Mouse (Mus musculus) limb, embryonic 14.5 days (tissue): Measurements from ENCODE around the gene Gns. TPM values are rescaled to one million over a fixed set of nuclear protein-coding genes. Genes with fewer than 3 reads are reported as not detected.
A peak's percentile ranks its signal among the peaks of the same experiment; 100 is the strongest.

Experiments
- ATAC-seq: fragments of 200-750 bp; cut with Nextera tagmentation; 2 replicates; pipeline ENCODE4 v1.8.0; 2017; ENCODE audit warnings: low read depth, moderate number of reproducible peaks, moderate TSS enrichment; ENCODE audit not compliant: low FRiP score
- DNase-seq: peaks from one replicate; pipeline ENCODE4 v3.0.0-alpha.2; 2015; ENCODE audit warnings: low spot score
- H3K27ac ChIP-seq: fragments of 300-500 bp; sonication (generic); replicated peaks from 2 replicates; pipeline ENCODE4 v1.5.1; 2014; ENCODE audit warnings: low read depth, mild to moderate bottlenecking, low read length, moderate library complexity, mixed read lengths
- H3K27me3 ChIP-seq: fragments of 300-500 bp; sonication (generic); 2 replicates; pipeline ENCODE4 v1.6.1; 2014; ENCODE audit warnings: low read length, mixed read lengths; ENCODE audit not compliant: control insufficient read depth, insufficient read depth
- H3K36me3 ChIP-seq: fragments of 300-500 bp; sonication (generic); 2 replicates; pipeline ENCODE4 v1.6.1; 2014; ENCODE audit warnings: mild to moderate bottlenecking, low read length, moderate library complexity, mixed read lengths; ENCODE audit not compliant: control insufficient read depth, insufficient read depth
- H3K4me1 ChIP-seq: fragments of 300-500 bp; sonication (generic); 2 replicates; pipeline ENCODE4 v1.6.1; 2014; ENCODE audit warnings: antibody characterized with exemption, low read length, mixed read lengths; ENCODE audit not compliant: control insufficient read depth, insufficient read depth
- H3K4me2 ChIP-seq: fragments of 300-500 bp; sonication (generic); replicated peaks from 2 replicates; pipeline ENCODE4 v1.6.1; 2014; ENCODE audit warnings: low read depth, mild to moderate bottlenecking, low read length, moderate library complexity; ENCODE audit not compliant: severe bottlenecking
- H3K4me3 ChIP-seq: fragments of 300-500 bp; sonication (generic); replicated peaks from 2 replicates; pipeline ENCODE4 v1.5.1; 2014; ENCODE audit warnings: low read length
- H3K9ac ChIP-seq: fragments of 300-500 bp; sonication (generic); 2 replicates; pipeline ENCODE4 v1.6.1; 2014; ENCODE audit warnings: mild to moderate bottlenecking, low read depth, low read length, moderate library complexity; ENCODE audit not compliant: severe bottlenecking
- H3K9me3 ChIP-seq: fragments of 300-500 bp; sonication (generic); 2 replicates; pipeline ENCODE4 v1.6.1; 2016; ENCODE audit warnings: low read length; ENCODE audit not compliant: control insufficient read depth
- POLR2A ChIP-seq: fragments of 200-500 bp; IDR thresholded peaks from 2 replicates; pipeline ENCODE4 v1.8.0; 2012; ENCODE audit warnings: inconsistent platforms, mild to moderate bottlenecking, moderate library complexity, borderline replicate concordance; ENCODE audit not compliant: insufficient read depth, insufficient read length; ENCODE audit errors: extremely low read depth
- WGBS: fragments of 180-500 bp; shearing (Covaris S2); extraction: QIAGEN DNeasy Blood & Tissue Kit; methylation state at CpG from one replicate; pipeline ENCODE4 v1.1.7; 2014; 5-methylcytosine and 5-hydroxymethylcytosine counted together
- polyA plus RNA-seq, 2 experiments: library from polyadenylated mRNA; depleted of rRNA in 1 of 2; stranded (reverse) in 1 of 2; unstranded in 1 of 2; fragments of >200 nt; fragmentation: Nextera tagmentation in 1 of 2; extraction: Ambion mirVana in 1 of 2; gene quantifications; 2 replicates each; pipeline versions ENCODE4 v1.2.1 to v1.2.3; 2012 to 2014

Gene Gns
- polyA plus RNA-seq, 2 experiments: 41.6 to 62.0 TPM

- peaks cover 3% of the 10 kb centered on the region for H3K36me3 ChIP-seq
- H3K9ac ChIP-seq: no peak overlapping the region
- H3K4me3 ChIP-seq: no peak overlapping the region
- ATAC-seq: no peak
- no peaks in the 10 kb centered on the region for H3K27me3 ChIP-seq
- DNase-seq: no peak
- 75% methylated on average over 15 of the region's 15 CpGs for WGBS
- no peak overlapping the region for H3K4me2 ChIP-seq
- peaks cover 80% of the 10 kb centered on the region for H3K4me1 ChIP-seq
- no peaks in the 10 kb centered on the region for H3K9me3 ChIP-seq
- no peak for TF ChIP-seq POLR2A
- peak overlapping the region; percentile 21; the same call in 1 of the 2 replicates for H3K27ac ChIP-seq
Measured at GRCm38 (mm10) chr10:121428011-121428711, 63.3 kb downstream of the Gns start.

DNA sequence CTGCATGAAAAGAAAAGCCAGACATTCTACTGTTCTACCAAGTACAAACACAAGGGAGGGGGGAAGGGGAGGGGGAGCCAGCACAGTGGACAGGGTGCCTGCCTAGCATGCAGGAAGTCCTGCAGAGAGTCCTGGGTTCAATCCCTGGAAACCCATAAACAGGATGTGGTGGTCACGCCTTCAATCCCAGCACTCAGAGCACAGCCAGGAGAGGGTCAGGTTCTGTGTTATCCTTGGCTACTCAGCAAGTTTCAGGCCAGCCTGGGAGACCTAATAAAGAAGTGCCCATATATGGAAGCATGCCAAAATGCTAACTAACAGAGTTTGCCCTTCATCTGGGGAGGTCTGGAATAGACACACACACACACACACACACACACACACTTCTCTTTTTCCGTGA is 64.2 kb downstream of the Gns start:
- no peak for TF ChIP-seq POLR2A
- WGBS: 22% methylated on average over 2 of the region's 2 CpGs
- no peak overlapping the region for H3K9ac ChIP-seq
- H3K4me2 ChIP-seq: 0 out of 2 replicates have a peak overlapping the region, but pooled peaks have one; percentile 10
- H3K4me1 ChIP-seq: peaks cover 79% of the 10 kb centered on the region
- no peaks in the 10 kb centered on the region for H3K27me3 ChIP-seq
- H3K36me3 ChIP-seq: no peaks in the 10 kb centered on the region; the same call in 1 of the 2 replicates
- no peaks in the 10 kb centered on the region for H3K9me3 ChIP-seq
- H3K27ac ChIP-seq: peak overlapping the region; percentile 58
- peak; percentile 81 for DNase-seq
- peak; percentile 75 for ATAC-seq
- no peak overlapping the region for H3K4me3 ChIP-seq

GRCm38 (mm10) chr10:121429581-121429980 is 64.7 kb downstream of the Gns start:
- Histone ChIP-seq H3K27me3 (no peaks in the 10 kb centered on the region), H3K4me2 (peak overlapping the region; percentile 35), H3K4me1 (peaks cover 80% of the 10 kb centered on the region), H3K4me3 (no peak overlapping the region), H3K36me3 (no peaks in the 10 kb centered on the region), H3K27ac (peak overlapping the region; percentile 58), H3K9me3 (no peaks in the 10 kb centered on the region), H3K9ac (no peak overlapping the region)
- DNase-seq (peak; percentile 44), ATAC-seq (peak; percentile 20; the same call in 1 of the 2 replicates)
- WGBS: 15% methylated on average over 8 of the region's 8 CpGs
- no peak for TF ChIP-seq POLR2A

DNA sequence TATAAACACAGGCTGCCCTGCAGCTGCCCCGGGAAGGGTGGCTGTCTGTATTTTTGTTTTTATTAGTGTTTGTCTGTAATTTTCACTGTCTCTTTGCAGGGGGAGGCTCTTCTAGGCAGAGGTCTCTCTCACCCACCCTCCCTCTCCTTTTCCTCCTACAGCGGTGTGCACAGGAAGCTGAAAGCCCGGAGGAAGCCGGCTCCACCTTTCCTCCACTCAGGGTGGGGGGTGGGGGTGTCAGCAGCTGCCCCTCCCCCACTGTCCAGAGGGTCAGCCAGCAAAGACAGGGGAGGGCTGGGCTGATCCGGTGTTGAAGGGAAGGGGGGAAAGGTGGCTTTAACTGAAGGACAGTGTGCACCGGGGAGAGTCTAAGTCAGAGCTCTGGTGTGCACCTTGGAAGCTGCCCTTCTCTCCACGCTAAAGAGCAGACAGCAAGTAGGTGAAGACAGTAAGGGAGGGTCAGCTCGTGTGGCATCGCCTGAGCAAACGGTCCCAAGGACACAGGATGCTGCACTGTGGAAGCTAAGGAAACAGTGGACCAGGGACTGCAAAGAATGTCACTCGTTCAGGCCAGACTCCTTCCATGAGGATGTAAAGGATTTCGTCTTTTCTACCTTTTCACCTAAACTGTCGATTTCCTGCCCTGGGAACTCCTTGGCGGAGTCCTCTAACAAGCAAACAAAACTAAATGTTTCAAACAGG is 65.2 kb downstream of the Gns start:
- no peaks in the 10 kb centered on the region for H3K36me3 ChIP-seq
- no peak for ATAC-seq
- 12% methylated on average over 14 of the region's 14 CpGs for WGBS
- H3K27me3 ChIP-seq: no peaks in the 10 kb centered on the region
- H3K27ac ChIP-seq: peak overlapping the region; percentile 58
- H3K4me2 ChIP-seq: peak overlapping the region; percentile 35
- DNase-seq: no peak
- H3K4me3 ChIP-seq: no peak overlapping the region
- H3K9me3 ChIP-seq: no peaks in the 10 kb centered on the region
- no peak for TF ChIP-seq POLR2A
- peaks cover 83% of the 10 kb centered on the region for H3K4me1 ChIP-seq
- no peak overlapping the region for H3K9ac ChIP-seq

DNA sequence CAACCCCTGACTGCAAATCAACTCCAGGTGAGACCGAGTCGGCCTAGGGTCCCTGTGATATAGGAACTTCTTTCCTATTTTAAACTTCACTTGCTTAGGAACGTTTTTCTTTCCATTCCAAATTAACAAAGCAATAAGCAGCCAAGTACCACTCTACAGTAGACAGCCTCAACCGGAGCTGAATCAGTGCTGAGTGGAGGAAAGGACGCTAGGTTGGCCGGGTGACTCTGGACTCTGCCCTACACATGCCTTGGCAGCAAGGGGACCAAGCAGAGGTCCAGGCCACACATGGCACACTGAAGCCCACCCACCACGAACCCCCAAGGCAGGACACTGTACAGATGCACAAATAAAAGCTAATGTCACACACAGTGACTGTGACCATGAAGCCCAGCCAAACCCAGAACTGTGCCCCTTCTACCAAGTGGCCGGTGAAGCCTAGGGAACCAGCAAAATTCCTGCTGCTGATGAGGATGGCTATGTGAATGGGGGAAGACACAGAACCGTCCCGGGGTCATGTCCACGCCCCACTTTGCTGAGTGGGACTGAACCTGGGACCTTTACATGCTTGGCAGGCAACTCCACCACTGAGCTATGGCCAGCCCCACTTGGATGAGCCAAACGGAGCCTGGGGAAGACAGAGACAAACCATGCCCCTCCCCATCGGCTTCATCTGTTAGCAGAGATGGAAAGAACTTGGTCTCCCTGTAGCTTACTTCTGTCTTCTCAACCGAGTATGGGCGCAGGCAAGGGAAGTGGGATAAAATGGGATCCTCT is 66.1 kb downstream of the Gns start:
- 49% methylated on average over 15 of the region's 15 CpGs for WGBS
- no peak for ATAC-seq
- H3K9me3 ChIP-seq: no peaks in the 10 kb centered on the region
- H3K27me3 ChIP-seq: no peaks in the 10 kb centered on the region
- no peaks in the 10 kb centered on the region for H3K36me3 ChIP-seq
- H3K4me2 ChIP-seq: no peak overlapping the region
- DNase-seq: no peak
- TF ChIP-seq POLR2A: no peak
- no peak overlapping the region for H3K9ac ChIP-seq
- peak overlapping the region; percentile 58 for H3K27ac ChIP-seq
- H3K4me1 ChIP-seq: peaks cover 86% of the 10 kb centered on the region
- no peak overlapping the region for H3K4me3 ChIP-seq
